Mouse (Mus musculus) Patski (cell line): ENCODE data around the gene Glrx3. TPM values are rescaled to one million over a fixed set of nuclear protein-coding genes. Genes with fewer than 3 reads are reported as not detected.

Experiments
- ATAC-seq: fragments of 100-300 bp; one replicate; pipeline ENCODE4 v1.8.0; 2021
- CTCF ChIA-PET: fragments of 350-600 bp; sonication (Branson Sonifier 250); formaldehyde crosslinking; loops from one replicate; lab custom pipeline; 2022; ENCODE audit warnings: inconsistent platforms; lab: Charles Lee
- POLR2A ChIA-PET: fragments of 350-600 bp; sonication (Branson Sonifier 250); formaldehyde crosslinking; loops from one replicate; lab custom pipeline; 2022; ENCODE audit warnings: antibody characterized with exemption, inconsistent platforms; lab: Charles Lee
- DNase-seq: peaks from one replicate; pipeline ENCODE4 v3.0.0-alpha.2; 2011; ENCODE audit warnings: low read depth, low spot score
- H3K27me3 ChIP-seq: fragments of 371-371 bp; one replicate; pipeline ENCODE4 v1.5.1; 2021
- CTCF ChIP-seq: fragments of 100-300 bp; IDR thresholded peaks from one replicate; pipeline ENCODE4 v1.5.1; 2021
- in situ Hi-C: fragments of 300-500 bp; cut with MboI; formaldehyde crosslinking; loops from 3 replicates; pipeline ENCODE4 v1.11.1; 2018; ENCODE audit warnings: low pct_unique_long_range_greater_than_20kb, mixed read lengths
- polyA plus RNA-seq: library from polyadenylated mRNA; unstranded; gene quantifications from one replicate; pipeline ENCODE4 v1.2.3, GENCODE M21; 2021

Gene Glrx3
- 133 TPM for polyA plus RNA-seq

DNA sequence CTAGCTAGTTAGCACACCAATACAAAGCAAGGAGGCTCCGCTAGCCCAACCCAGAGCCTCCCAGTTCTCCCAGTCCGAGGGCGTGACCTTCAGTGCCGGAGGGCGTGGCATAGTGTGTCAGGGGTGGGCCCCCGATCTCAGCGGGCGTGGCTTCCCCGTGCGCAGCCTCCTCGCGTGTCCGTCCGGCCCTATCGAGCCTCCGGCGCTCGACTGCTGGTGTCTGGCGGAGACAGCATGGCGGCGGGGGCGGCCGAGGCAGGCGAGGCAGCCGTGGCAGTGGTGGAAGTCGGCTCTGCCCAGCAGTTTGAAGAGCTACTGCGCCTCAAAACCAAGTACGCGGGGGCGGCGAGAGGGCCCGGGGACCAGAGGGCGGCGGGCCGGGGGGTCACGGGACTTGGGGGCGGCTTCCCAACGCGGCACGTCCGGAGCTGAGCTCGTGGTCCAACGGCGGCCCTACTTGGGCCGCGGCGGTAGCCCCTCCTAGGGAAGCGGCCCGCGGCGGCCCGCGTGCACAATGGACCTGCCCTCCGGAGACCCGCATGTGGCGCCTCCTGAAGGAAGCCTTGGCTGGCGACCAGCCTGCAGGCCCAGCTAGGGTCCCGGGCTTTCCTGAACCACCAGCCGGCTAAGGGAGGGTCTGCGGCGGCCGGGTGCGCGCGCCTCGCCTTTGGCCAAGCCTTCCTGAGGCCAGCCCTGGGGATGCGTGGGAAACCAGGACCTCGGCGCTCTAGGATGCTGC is at the start of gene Glrx3:
Glrx3 (plus strand) TSS at position 175 of the 739 bp plus-strand sequence.
- POLR2A ChIA-PET: interaction anchor here (0.6 to 2.7 kb wide), 3 partner anchors 23 to 28 kb away, joined by 3 to 17 read pairs (median 3); partner anchors contain the start of gene 9430038I01Rik
- ATAC-seq (peak; percentile 93), DNase-seq (no peak)
- TF ChIP-seq CTCF: no peak
- in situ Hi-C loops: no loop called here
- CTCF ChIA-PET: no interaction called here
- H3K27me3 ChIP-seq: no peaks in the 10 kb centered on the region

DNA sequence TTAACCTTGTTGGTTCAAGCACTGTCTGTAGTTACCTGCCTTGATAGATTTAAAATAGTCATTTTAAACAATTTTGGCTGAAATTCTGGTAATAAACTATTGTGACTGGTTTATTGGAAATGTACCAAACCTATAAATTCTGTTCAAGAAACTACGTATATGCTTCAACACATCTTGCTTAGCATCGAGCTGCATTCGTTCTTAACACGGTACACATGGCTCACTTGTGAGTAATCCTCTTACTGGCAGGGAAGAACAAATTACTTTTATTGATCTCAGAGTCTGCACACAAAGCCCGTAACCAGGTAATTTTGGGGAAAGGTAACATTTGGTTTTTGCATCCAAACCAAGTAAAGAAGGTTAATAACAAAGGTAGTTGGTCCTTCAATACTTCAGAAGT is 49.6 kb upstream of the Glrx3 start:
- ATAC-seq (no peak), DNase-seq (no peak)
- ChIA-PET POLR2A (no interaction called here), CTCF (no interaction called here)
- no peaks in the 10 kb centered on the region for H3K27me3 ChIP-seq
- TF ChIP-seq CTCF: no peak
- in situ Hi-C loops: no loop called here

DNA sequence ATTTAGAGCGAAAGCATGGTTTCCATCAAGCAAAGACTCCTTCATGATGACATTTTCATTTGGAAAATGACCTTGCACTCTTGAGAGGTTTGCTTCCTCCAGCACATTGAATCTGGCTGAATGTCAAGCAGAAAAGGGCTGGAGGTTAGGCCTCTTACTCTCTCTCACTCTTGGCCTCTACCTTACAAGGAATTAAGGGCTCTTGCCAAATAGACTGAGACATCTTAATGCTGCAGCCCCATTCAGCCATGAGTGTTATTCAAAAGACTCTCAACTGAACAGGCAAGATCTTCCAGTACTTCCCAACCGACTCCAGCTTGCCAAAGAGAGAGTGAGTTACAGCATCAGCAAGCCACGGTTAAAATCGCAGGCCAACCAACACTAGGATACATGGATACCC is 42.0 kb upstream of the Glrx3 start:
- ATAC-seq: no peak
- ChIA-PET CTCF (no interaction called here), POLR2A (no interaction called here)
- no peak for DNase-seq
- in situ Hi-C loops: no loop called here
- TF ChIP-seq CTCF: no peak
- H3K27me3 ChIP-seq: no peaks in the 10 kb centered on the region

DNA sequence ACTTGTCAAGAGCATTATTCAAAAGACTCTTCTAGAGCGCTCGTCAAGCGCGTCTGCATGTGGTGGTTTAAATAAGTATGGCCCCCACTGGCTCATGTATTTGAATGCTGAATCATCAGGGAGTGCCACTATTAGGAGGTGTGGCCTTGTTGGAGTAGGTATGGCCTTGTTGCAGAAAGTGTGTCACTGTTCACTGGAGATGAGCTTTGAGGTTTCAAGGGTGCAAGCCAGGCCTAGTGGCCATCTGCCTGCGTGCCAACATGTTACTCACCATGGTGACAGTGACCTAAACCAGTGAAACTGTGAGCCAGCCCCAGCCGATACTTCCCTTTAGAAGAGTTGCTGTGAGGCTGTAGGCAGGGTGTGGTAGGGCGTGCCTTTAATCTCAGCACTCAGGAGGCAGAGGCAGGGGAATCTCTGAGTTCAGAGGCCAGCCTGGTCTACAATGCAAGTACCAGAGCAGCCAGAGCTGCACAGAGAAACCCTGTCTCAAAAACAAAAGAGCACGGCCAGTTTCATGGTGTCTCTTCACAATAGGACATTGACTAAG is 40.0 kb upstream of the Glrx3 start:
- CTCF ChIA-PET: interaction anchor here (0.8 kb wide), 1 partner anchor 44 kb away, joined by 3 read pairs; no protein-coding TSS in a partner anchor
- ATAC-seq (peak; percentile 31), DNase-seq (no peak)
- in situ Hi-C loops: no loop called here
- no peaks in the 10 kb centered on the region for H3K27me3 ChIP-seq
- TF ChIP-seq CTCF: no peak
- POLR2A ChIA-PET: no interaction called here

DNA sequence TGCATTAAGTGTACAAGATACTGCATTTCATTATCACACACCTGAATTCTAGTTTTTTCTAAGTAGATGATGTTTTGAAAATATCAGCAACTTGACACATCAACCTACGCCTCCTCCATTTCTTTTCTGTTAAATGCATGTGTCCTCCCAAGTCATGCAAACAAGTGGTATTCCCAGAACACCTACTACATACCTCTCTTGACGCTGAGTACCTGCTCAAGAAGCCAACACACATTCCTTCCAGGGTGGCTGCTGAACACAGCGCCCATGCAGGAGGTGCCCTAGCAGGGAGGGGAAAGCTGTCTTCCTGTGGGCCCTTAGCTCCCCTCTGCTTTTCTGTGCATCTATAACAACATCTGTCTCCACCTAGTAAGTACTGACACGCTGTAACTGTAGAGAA is 38.4 kb upstream of the Glrx3 start:
- DNase-seq (no peak), ATAC-seq (no peak)
- POLR2A ChIA-PET: no interaction called here
- TF ChIP-seq CTCF: no peak
- in situ Hi-C loops: no loop called here
- no peaks in the 10 kb centered on the region for H3K27me3 ChIP-seq
- CTCF ChIA-PET: no interaction called here

DNA sequence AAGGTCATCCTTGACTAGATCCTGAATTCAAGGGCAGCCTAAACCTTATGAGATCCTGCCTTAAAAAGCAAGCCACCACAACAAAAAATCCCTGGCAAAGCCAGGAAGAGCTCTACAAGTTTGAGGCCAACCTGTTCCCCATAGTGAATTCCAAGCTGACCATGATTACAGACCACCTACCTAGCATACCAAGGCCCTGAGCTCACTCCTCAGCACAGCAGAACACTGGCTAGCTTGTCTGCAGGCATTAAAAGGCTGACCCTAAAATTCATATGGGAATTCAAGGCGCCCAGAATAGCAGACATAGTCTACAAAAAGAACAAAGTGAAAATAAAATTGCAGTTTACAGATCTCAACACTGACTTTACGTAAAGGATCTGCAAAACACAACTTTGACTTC is 33.3 kb upstream of the Glrx3 start:
- H3K27me3 ChIP-seq: no peaks in the 10 kb centered on the region
- ChIA-PET POLR2A (no interaction called here), CTCF (no interaction called here)
- in situ Hi-C loops: no loop called here
- peak; percentile 93 for ATAC-seq
- no peak for DNase-seq
- no peak for TF ChIP-seq CTCF

GRCm38 (mm10) chr7:137407428-137408058 is 29.9 kb upstream of the Glrx3 start:
- POLR2A ChIA-PET: no interaction called here
- TF ChIP-seq CTCF: no peak
- no peak for ATAC-seq
- DNase-seq: no peak
- in situ Hi-C loops: no loop called here
- no peaks in the 10 kb centered on the region for H3K27me3 ChIP-seq
- CTCF ChIA-PET: interaction anchor here (0.8 kb wide), 1 partner anchor 25 kb away, joined by 3 read pairs; no protein-coding TSS in a partner anchor

- DNase-seq (peak; percentile 82), ATAC-seq (peak; percentile 99)
- POLR2A ChIA-PET: interaction anchor here (1.0 to 2.9 kb wide), 2 partner anchors 22 to 28 kb away, joined by 3 to 17 read pairs; partner anchors contain the start of gene Glrx3
- TF ChIP-seq CTCF: no peak
- in situ Hi-C loops: no loop called here
- H3K27me3 ChIP-seq: no peaks in the 10 kb centered on the region
- CTCF ChIA-PET: interaction anchor here (1.4 to 2.1 kb wide), 2 partner anchors 8 to 11 kb away, joined by 4 to 7 read pairs; no protein-coding TSS in a partner anchor
Measured at GRCm38 (mm10) chr7:137410337-137411197, 26.8 kb upstream of the Glrx3 start, which contains the start of gene 9430038I01Rik. Gene 9430038I01Rik, minus strand, starts transcription at chr7:137410762.

DNA sequence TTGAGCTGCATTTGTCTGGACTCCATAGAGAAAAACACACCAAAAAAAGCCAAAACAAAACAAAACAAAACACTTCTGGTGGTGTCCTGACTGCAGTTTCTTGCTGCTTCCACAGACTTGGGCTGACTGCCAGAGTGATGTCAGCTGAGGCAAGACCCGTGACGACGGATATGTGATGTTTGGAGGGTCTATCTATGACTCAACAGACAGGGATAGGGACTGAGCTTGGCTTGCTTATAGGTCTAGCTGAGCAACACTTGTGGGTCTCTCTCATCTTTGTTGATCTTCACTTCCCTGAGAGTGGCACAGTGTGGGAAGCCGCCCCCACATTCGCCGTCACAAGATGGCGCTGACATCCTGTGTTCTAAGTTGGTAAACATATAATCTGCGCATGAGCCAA is 22.7 kb upstream of the Glrx3 start:
- no peak for TF ChIP-seq CTCF
- CTCF ChIA-PET: interaction anchor here (0.7 to 1.3 kb wide), 2 partner anchors 10 to 17 kb away, joined by 3 to 5 read pairs; no protein-coding TSS in a partner anchor

DNA sequence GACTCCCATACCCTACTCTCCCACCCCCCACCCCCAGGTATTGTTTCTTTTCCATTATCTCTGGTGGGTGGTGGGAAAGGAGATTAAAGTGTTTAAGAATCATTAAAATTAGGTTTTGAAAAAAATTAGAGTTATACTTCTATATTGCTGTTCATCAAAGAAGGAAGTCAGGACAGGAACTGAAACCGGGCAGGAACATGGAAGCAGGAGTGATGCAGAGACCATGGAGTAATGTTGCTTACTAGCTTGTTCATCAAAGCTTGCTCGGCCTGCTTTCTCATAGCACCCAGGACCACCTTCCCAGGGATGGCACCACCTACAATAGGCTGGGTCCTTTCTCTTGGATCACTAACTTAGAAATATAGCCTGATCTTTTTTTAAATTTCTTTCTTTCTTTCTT is 16.9 kb upstream of the Glrx3 start:
- ChIA-PET POLR2A (no interaction called here), CTCF (interaction anchor here (1.4 kb wide), 1 partner anchor 10 kb away, joined by 5 read pairs; no protein-coding TSS in a partner anchor)
- no peak for ATAC-seq
- no peak for TF ChIP-seq CTCF
- in situ Hi-C loops: no loop called here
- DNase-seq: no peak
- H3K27me3 ChIP-seq: no peaks in the 10 kb centered on the region

More for the DNA sequence above, 22.7 kb upstream of the Glrx3 start:
- in situ Hi-C loops: no loop called here
- ATAC-seq (no peak), DNase-seq (no peak)
- H3K27me3 ChIP-seq: no peaks in the 10 kb centered on the region
- POLR2A ChIA-PET: no interaction called here
